Mouse (Mus musculus): ENCODE measurements around the gene Cit. TPM values are rescaled to one million over a fixed set of nuclear protein-coding genes. Genes with fewer than 3 reads are reported as not detected.

Cit gene
- total and polyA plus RNA-seq, 3 experiments = 44.1 to 126 (median 69.8) TPM

- ATAC-seq (ENCODE audit: extremely low read depth, insufficient number of reproducible peaks, low FRiP score, poor library complexity, severe bottlenecking) = no peak
- TF ChIP-seq GATA1 (IDR thresholded peaks at IDR 0.05; ENCODE audit: borderline replicate concordance, low read length) (no peak), TAL1 (conservative IDR thresholded peaks at IDR 0.05; ENCODE audit: low read depth, low read length) (no peak), CTCF (IDR thresholded peaks at IDR 0.05; ENCODE audit: low read depth, low read length) (no peak), POLR2AphosphoS5 (IDR thresholded peaks at IDR 0.05; ENCODE audit: insufficient replicate concordance, low read depth, low read length) (no peak), GATA2 (IDR thresholded peaks at IDR 0.05; ENCODE audit: borderline replicate concordance, low read depth, low read length) (no peak)
- Histone ChIP-seq H3K27me3 (ENCODE audit: insufficient read depth, low read length) (no peaks in the 10 kb centered on the region), H3K9me3 (replicated peaks) (no peaks in the 10 kb centered on the region), H3K4me1 (ENCODE audit: insufficient read depth, low read depth, low read length) (no peaks in the 10 kb centered on the region), H3K4me3 (ENCODE audit: low read depth, low read length) (no peak overlapping the region), H3K36me3 (replicated peaks) (peaks cover 95% of the 10 kb centered on the region)
- DNase-seq (ENCODE audit: low spot score) = no peak
Observed at GRCm38 (mm10) chr5:115971236-115971635, 126.2 kb downstream of the Cit start.

GRCm38 (mm10) chr5:115975672-115976071 is 130.6 kb downstream of the Cit start:
- no peak for ATAC-seq (ENCODE audit: extremely low read depth, insufficient number of reproducible peaks, low FRiP score, poor library complexity, severe bottlenecking)
- Histone ChIP-seq H3K9me3 (replicated peaks) (no peaks in the 10 kb centered on the region), H3K4me1 (ENCODE audit: insufficient read depth, low read depth, low read length) (0 out of 2 replicates have a peak, but pooled peaks cover 4% of the 10 kb centered on the region), H3K36me3 (replicated peaks) (peaks cover 98% of the 10 kb centered on the region), H3K27me3 (ENCODE audit: insufficient read depth, low read length) (no peaks in the 10 kb centered on the region), H3K4me3 (ENCODE audit: low read depth, low read length) (no peak overlapping the region)
- no peak for TF ChIP-seq CTCF (IDR thresholded peaks at IDR 0.05; ENCODE audit: low read depth, low read length)
- no peak for TF ChIP-seq TAL1 (conservative IDR thresholded peaks at IDR 0.05; ENCODE audit: low read depth, low read length)
- no peak for TF ChIP-seq GATA1 (IDR thresholded peaks at IDR 0.05; ENCODE audit: borderline replicate concordance, low read length)
- TF ChIP-seq GATA2 (IDR thresholded peaks at IDR 0.05; ENCODE audit: borderline replicate concordance, low read depth, low read length) = no peak
- no peak for TF ChIP-seq POLR2AphosphoS5 (IDR thresholded peaks at IDR 0.05; ENCODE audit: insufficient replicate concordance, low read depth, low read length)
- no peak for DNase-seq (ENCODE audit: low spot score)

GRCm38 (mm10) chr5:115976446-115976845 is 131.4 kb downstream of the Cit start:
- H3K9me3 ChIP-seq (replicated peaks) = no peaks in the 10 kb centered on the region
- no peaks in the 10 kb centered on the region for H3K27me3 ChIP-seq (ENCODE audit: insufficient read depth, low read length)
- H3K4me3 ChIP-seq (ENCODE audit: low read depth, low read length) = no peak overlapping the region
- ATAC-seq (ENCODE audit: extremely low read depth, insufficient number of reproducible peaks, low FRiP score, poor library complexity, severe bottlenecking) = no peak
- 0 out of 2 replicates have a peak, but pooled peaks cover 4% of the 10 kb centered on the region for H3K4me1 ChIP-seq (ENCODE audit: insufficient read depth, low read depth, low read length)
- TF ChIP-seq GATA1 (IDR thresholded peaks at IDR 0.05; ENCODE audit: borderline replicate concordance, low read length) (no peak), CTCF (IDR thresholded peaks at IDR 0.05; ENCODE audit: low read depth, low read length) (no peak), POLR2AphosphoS5 (IDR thresholded peaks at IDR 0.05; ENCODE audit: insufficient replicate concordance, low read depth, low read length) (no peak), TAL1 (conservative IDR thresholded peaks at IDR 0.05; ENCODE audit: low read depth, low read length) (no peak), GATA2 (IDR thresholded peaks at IDR 0.05; ENCODE audit: borderline replicate concordance, low read depth, low read length) (no peak)
- peaks cover 96% of the 10 kb centered on the region for H3K36me3 ChIP-seq (replicated peaks)
- no peak for DNase-seq (ENCODE audit: low spot score)

GRCm38 (mm10) chr5:115977266-115977665 is 132.2 kb downstream of the Cit start:
- Histone ChIP-seq H3K36me3 (replicated peaks) (peaks cover 96% of the 10 kb centered on the region), H3K27me3 (ENCODE audit: insufficient read depth, low read length) (no peaks in the 10 kb centered on the region), H3K4me3 (ENCODE audit: low read depth, low read length) (no peak overlapping the region), H3K9me3 (replicated peaks) (no peaks in the 10 kb centered on the region), H3K4me1 (ENCODE audit: insufficient read depth, low read depth, low read length) (0 out of 2 replicates have a peak, but pooled peaks cover 4% of the 10 kb centered on the region)
- no peak for DNase-seq (ENCODE audit: low spot score)
- no peak for ATAC-seq (ENCODE audit: extremely low read depth, insufficient number of reproducible peaks, low FRiP score, poor library complexity, severe bottlenecking)
- TF ChIP-seq GATA2 (IDR thresholded peaks at IDR 0.05; ENCODE audit: borderline replicate concordance, low read depth, low read length) = no peak
- TF ChIP-seq CTCF (IDR thresholded peaks at IDR 0.05; ENCODE audit: low read depth, low read length) = no peak
- TF ChIP-seq POLR2AphosphoS5 (IDR thresholded peaks at IDR 0.05; ENCODE audit: insufficient replicate concordance, low read depth, low read length) = no peak
- TF ChIP-seq GATA1 (IDR thresholded peaks at IDR 0.05; ENCODE audit: borderline replicate concordance, low read length) = no peak
- no peak for TF ChIP-seq TAL1 (conservative IDR thresholded peaks at IDR 0.05; ENCODE audit: low read depth, low read length)

- Histone ChIP-seq H3K27me3 (ENCODE audit: insufficient read depth, low read length) (no peaks in the 10 kb centered on the region), H3K36me3 (replicated peaks) (peaks cover 98% of the 10 kb centered on the region), H3K9me3 (replicated peaks) (no peaks in the 10 kb centered on the region), H3K4me1 (ENCODE audit: insufficient read depth, low read depth, low read length) (0 out of 2 replicates have a peak, but pooled peaks cover 4% of the 10 kb centered on the region), H3K4me3 (ENCODE audit: low read depth, low read length) (no peak overlapping the region)
- no peak for DNase-seq (ENCODE audit: low spot score)
- ATAC-seq (ENCODE audit: extremely low read depth, insufficient number of reproducible peaks, low FRiP score, poor library complexity, severe bottlenecking) = no peak
- TF ChIP-seq GATA1 (IDR thresholded peaks at IDR 0.05; ENCODE audit: borderline replicate concordance, low read length) (no peak), TAL1 (conservative IDR thresholded peaks at IDR 0.05; ENCODE audit: low read depth, low read length) (no peak), CTCF (IDR thresholded peaks at IDR 0.05; ENCODE audit: low read depth, low read length) (no peak), GATA2 (IDR thresholded peaks at IDR 0.05; ENCODE audit: borderline replicate concordance, low read depth, low read length) (no peak), POLR2AphosphoS5 (IDR thresholded peaks at IDR 0.05; ENCODE audit: insufficient replicate concordance, low read depth, low read length) (no peak)
Observed at GRCm38 (mm10) chr5:115977757-115978156, 132.7 kb downstream of the Cit start.

GRCm38 (mm10) chr5:115978255-115978654 is 133.2 kb downstream of the Cit start:
- no peak overlapping the region for H3K4me3 ChIP-seq (ENCODE audit: low read depth, low read length)
- no peaks in the 10 kb centered on the region for H3K9me3 ChIP-seq (replicated peaks)
- ATAC-seq (ENCODE audit: extremely low read depth, insufficient number of reproducible peaks, low FRiP score, poor library complexity, severe bottlenecking) (no peak), DNase-seq (ENCODE audit: low spot score) (no peak)
- TF ChIP-seq TAL1 (conservative IDR thresholded peaks at IDR 0.05; ENCODE audit: low read depth, low read length) (no peak), POLR2AphosphoS5 (IDR thresholded peaks at IDR 0.05; ENCODE audit: insufficient replicate concordance, low read depth, low read length) (no peak), GATA2 (IDR thresholded peaks at IDR 0.05; ENCODE audit: borderline replicate concordance, low read depth, low read length) (no peak), GATA1 (IDR thresholded peaks at IDR 0.05; ENCODE audit: borderline replicate concordance, low read length) (no peak), CTCF (IDR thresholded peaks at IDR 0.05; ENCODE audit: low read depth, low read length) (no peak)
- no peaks in the 10 kb centered on the region for H3K27me3 ChIP-seq (ENCODE audit: insufficient read depth, low read length)
- H3K4me1 ChIP-seq (ENCODE audit: insufficient read depth, low read depth, low read length) = 0 out of 2 replicates have a peak, but pooled peaks cover 4% of the 10 kb centered on the region
- peaks cover 98% of the 10 kb centered on the region for H3K36me3 ChIP-seq (replicated peaks)

All from G1E (cell line).